Comparison of ENCODE assay signal across 23 mouse cellular contexts in genomic region chr9:53408548-53408947, GRCm38 (mm10). TPM values are rescaled to one million over a fixed set of nuclear protein-coding genes. Genes with fewer than 3 reads are reported as not detected.
DNase-seq lines count a peak whose midpoint lies in the region; ATAC-seq and TF ChIP-seq lines count a peak whose summit lies in the region.
"Had no signal": no experiment of that assay in that cellular context is flagged by ENCODE, and none has a peak within 500 bp of the region (broad histone marks: within the 10 kb centered on the region; RNA-seq: fewer than 3 reads in every experiment).

No protein-coding gene starts in this region.

- H3K4me2 ChIP-seq in liver, embryonic 11.5 days, result no peak overlapping the region
- H3K4me2 ChIP-seq in liver, postnatal 0 days (ENCODE audit: low read depth, low read length), result no peak overlapping the region
- H3K4me2 ChIP-seq in lung, embryonic 16.5 days (ENCODE audit: low read depth, low read length), result no peak overlapping the region
- H3K4me2 ChIP-seq in stomach, embryonic 15.5 days, result no peak overlapping the region
- H3K4me2 ChIP-seq in stomach, embryonic 16.5 days (ENCODE audit: low read depth, low read length), result no peak overlapping the region
- H3K4me2 ChIP-seq: embryonic facial prominence, embryonic 12.5 days; embryonic facial prominence, embryonic 15.5 days; heart, embryonic 13.5 days; hindbrain, embryonic 12.5 days; hindbrain, embryonic 15.5 days had no signal

- H3K27me3 ChIP-seq in liver, embryonic 11.5 days (replicated peaks; ENCODE audit: control insufficient read depth, insufficient read depth, low read length), result no peaks in the 10 kb centered on the region
- H3K27me3 ChIP-seq in liver, postnatal 0 days (ENCODE audit: insufficient read depth, low read length), result no peaks in the 10 kb centered on the region
- H3K27me3 ChIP-seq in lung, embryonic 16.5 days (ENCODE audit: control insufficient read depth, insufficient read depth, low read depth, low read length), result no peaks in the 10 kb centered on the region
- no peaks in the 10 kb centered on the region for H3K27me3 ChIP-seq in stomach, embryonic 15.5 days (replicated peaks)
- no peaks in the 10 kb centered on the region for H3K27me3 ChIP-seq in stomach, embryonic 16.5 days (ENCODE audit: control insufficient read depth, insufficient read depth, low read length)
- H3K27me3 ChIP-seq: embryonic facial prominence, embryonic 12.5 days; embryonic facial prominence, embryonic 15.5 days; heart, embryonic 13.5 days; hindbrain, embryonic 12.5 days; hindbrain, embryonic 15.5 days had no signal

- 78% methylated on average over 4 of the region's 4 CpGs for WGBS in liver, embryonic 11.5 days
- WGBS in liver, postnatal 0 days (ENCODE audit: insufficient replicate concordance), result 71% methylated on average over 4 of the region's 4 CpGs
- WGBS in lung, embryonic 16.5 days, result 40% methylated on average over 4 of the region's 4 CpGs
- 66% methylated on average over 4 of the region's 4 CpGs for WGBS in lung, adult 2 months
- WGBS in stomach, embryonic 15.5 days, result 64% methylated on average over 4 of the region's 4 CpGs
- WGBS in stomach, embryonic 16.5 days, result 58% methylated on average over 4 of the region's 4 CpGs

- DNase-seq in liver, embryonic 11.5 days (ENCODE audit: low spot score), result no peak
- no peak for DNase-seq in liver, postnatal 0 days
- DNase-seq in lung, adult 2 months, result no peak
- no peak for DNase-seq in ovary, postnatal 10 days (ENCODE audit: low spot score)
- DNase-seq: cerebellum, adult 11 months; cerebellum, adult 2 months; cerebellum, adult 9-11 months; cerebellum, postnatal 25 days; forebrain, postnatal 0 days; gastrocnemius, postnatal 25 days; heart, adult 2 months; heart, postnatal 14 days had no signal

- H3K27ac ChIP-seq in liver, embryonic 11.5 days (ENCODE audit: low read depth, low read length), result peak overlapping the region; percentile 20; the same call in 1 of the 2 replicates
- no peak overlapping the region for H3K27ac ChIP-seq in liver, postnatal 0 days (ENCODE audit: low read depth)
- peak overlapping the region; percentile 57 for H3K27ac ChIP-seq in lung, embryonic 16.5 days (ENCODE audit: low read length)
- no peak overlapping the region for H3K27ac ChIP-seq in stomach, embryonic 15.5 days
- H3K27ac ChIP-seq in stomach, embryonic 16.5 days (ENCODE audit: low read length), result no peak overlapping the region
- H3K27ac ChIP-seq: embryonic facial prominence, embryonic 12.5 days; embryonic facial prominence, embryonic 15.5 days; heart, adult 2 months; heart, embryonic 10.5 days; heart, embryonic 13.5 days; hindbrain, embryonic 12.5 days; hindbrain, embryonic 15.5 days had no signal

- no peaks in the 10 kb centered on the region for H3K9me3 ChIP-seq in liver, embryonic 11.5 days (ENCODE audit: control insufficient read depth, low read length)
- H3K9me3 ChIP-seq in liver, postnatal 0 days (ENCODE audit: low read length), result no peaks in the 10 kb centered on the region
- no peaks in the 10 kb centered on the region for H3K9me3 ChIP-seq in lung, embryonic 16.5 days (ENCODE audit: control insufficient read depth, low read length)
- H3K9me3 ChIP-seq in stomach, embryonic 15.5 days, result no peaks in the 10 kb centered on the region
- H3K9me3 ChIP-seq in stomach, embryonic 16.5 days (replicated peaks; ENCODE audit: control insufficient read depth, low read length), result no peaks in the 10 kb centered on the region
- H3K9me3 ChIP-seq: embryonic facial prominence, embryonic 12.5 days; embryonic facial prominence, embryonic 15.5 days; heart, embryonic 10.5 days; heart, embryonic 13.5 days; hindbrain, embryonic 12.5 days; hindbrain, embryonic 15.5 days had no signal

- peaks cover 14% of the 10 kb centered on the region for H3K4me1 ChIP-seq in liver, embryonic 11.5 days (replicated peaks; ENCODE audit: control insufficient read depth, insufficient read depth, low read length)
- peaks cover 6% of the 10 kb centered on the region; the same call in 1 of the 2 replicates for H3K4me1 ChIP-seq in liver, postnatal 0 days (ENCODE audit: insufficient read depth)
- peaks cover 4% of the 10 kb centered on the region for H3K4me1 ChIP-seq in lung, embryonic 16.5 days (replicated peaks; ENCODE audit: control insufficient read depth, insufficient read depth, low read length)
- no peaks in the 10 kb centered on the region for H3K4me1 ChIP-seq in lung, adult 2 months (ENCODE audit: control insufficient read depth, insufficient read depth, low read length)
- H3K4me1 ChIP-seq in stomach, embryonic 15.5 days, result 0 out of 2 replicates have a peak, but pooled peaks cover 4% of the 10 kb centered on the region
- 0 out of 2 replicates have a peak, but pooled peaks cover 10% of the 10 kb centered on the region for H3K4me1 ChIP-seq in stomach, embryonic 16.5 days (ENCODE audit: control insufficient read depth, insufficient read depth, low read length)
- H3K4me1 ChIP-seq: embryonic facial prominence, embryonic 12.5 days had no signal

- TF ChIP-seq POLR2A in lung, adult 2 months (IDR thresholded peaks at IDR 0.05; ENCODE audit: borderline replicate concordance, extremely low read depth, low read depth, low read length), result no peak

- no peak for TF ChIP-seq CTCF in liver, postnatal 0 days (IDR thresholded peaks at IDR 0.05; ENCODE audit: low read depth)
- no peak for TF ChIP-seq CTCF in lung, adult 2 months (IDR thresholded peaks at IDR 0.05; ENCODE audit: insufficient read depth, low read length)

- no peak for TF ChIP-seq EP300 in liver, postnatal 0 days (IDR thresholded peaks at IDR 0.05; ENCODE audit: low read depth)

- ATAC-seq in liver, embryonic 11.5 days (replicated peaks; ENCODE audit: low FRiP score), result no peak
- ATAC-seq in liver, postnatal 0 days, result no peak
- peak; percentile 66 for ATAC-seq in lung, embryonic 16.5 days (ENCODE audit: low read depth)
- peak; percentile 50; the same call in 1 of the 2 replicates for ATAC-seq in stomach, embryonic 15.5 days (ENCODE audit: insufficient read depth, low FRiP score, low read depth)
- ATAC-seq in stomach, embryonic 16.5 days (ENCODE audit: insufficient read depth, low FRiP score), result peak; percentile 75
- ATAC-seq: CD4-positive, CD25-positive, alpha-beta regulatory T cell, adult 4 months; forebrain, embryonic 14.5 days; forebrain, postnatal 0 days had no signal

- no peaks in the 10 kb centered on the region for H3K36me3 ChIP-seq in liver, embryonic 11.5 days (ENCODE audit: control insufficient read depth, insufficient read depth, low read length)
- no peaks in the 10 kb centered on the region for H3K36me3 ChIP-seq in liver, postnatal 0 days (replicated peaks; ENCODE audit: insufficient read depth, low read length)
- H3K36me3 ChIP-seq in lung, embryonic 16.5 days (ENCODE audit: control insufficient read depth, insufficient read depth, low read length), result no peaks in the 10 kb centered on the region
- no peaks in the 10 kb centered on the region for H3K36me3 ChIP-seq in stomach, embryonic 15.5 days
- H3K36me3 ChIP-seq in stomach, embryonic 16.5 days (ENCODE audit: control insufficient read depth, insufficient read depth, low read length), result no peaks in the 10 kb centered on the region
- H3K36me3 ChIP-seq: embryonic facial prominence, embryonic 12.5 days; embryonic facial prominence, embryonic 15.5 days; heart, embryonic 10.5 days; heart, embryonic 13.5 days; hindbrain, embryonic 12.5 days; hindbrain, embryonic 15.5 days had no signal

- no peak overlapping the region for H3K9ac ChIP-seq in liver, embryonic 11.5 days (ENCODE audit: low read depth, low read length)
- H3K9ac ChIP-seq in liver, postnatal 0 days (replicated peaks), result no peak overlapping the region
- no peak overlapping the region for H3K9ac ChIP-seq in lung, embryonic 16.5 days (ENCODE audit: low read length)
- no peak overlapping the region for H3K9ac ChIP-seq in stomach, embryonic 15.5 days
- no peak overlapping the region for H3K9ac ChIP-seq in stomach, embryonic 16.5 days (ENCODE audit: low read length)
- H3K9ac ChIP-seq: embryonic facial prominence, embryonic 12.5 days; embryonic facial prominence, embryonic 15.5 days; forebrain, postnatal 0 days; heart, embryonic 13.5 days; hindbrain, embryonic 12.5 days; hindbrain, embryonic 15.5 days had no signal

- H3K4me3 ChIP-seq in liver, embryonic 11.5 days (ENCODE audit: low read depth, low read length), result no peak overlapping the region
- no peak overlapping the region for H3K4me3 ChIP-seq in liver, postnatal 0 days (ENCODE audit: low read depth, low read length)
- H3K4me3 ChIP-seq in lung, embryonic 16.5 days (ENCODE audit: low read length), result no peak overlapping the region
- H3K4me3 ChIP-seq in lung, adult 2 months (replicated peaks; ENCODE audit: extremely low read depth, low read depth, low read length), result no peak overlapping the region
- H3K4me3 ChIP-seq in stomach, embryonic 15.5 days (replicated peaks), result no peak overlapping the region
- H3K4me3 ChIP-seq in stomach, embryonic 16.5 days (replicated peaks; ENCODE audit: low read length), result no peak overlapping the region
- H3K4me3 ChIP-seq: embryonic facial prominence, embryonic 12.5 days; embryonic facial prominence, embryonic 15.5 days; heart, adult 2 months; heart, embryonic 10.5 days; heart, embryonic 13.5 days; hindbrain, embryonic 12.5 days; hindbrain, embryonic 15.5 days had no signal

RNA-seq across cellular contexts. Expression of gene 4930550C14Rik, which starts 6.4 kb away (rescaled TPM):
- 0.85 and 1.0 TPM in 2 replicates for polyA plus RNA-seq in liver, embryonic 11.5 days (2014; fragmentation: Nextera tagmentation; extraction: Ambion mirVana)
- 0.78 and 0.89 TPM in 2 replicates for polyA plus RNA-seq in liver, postnatal 0 days (2015; fragmentation: Nextera tagmentation; extraction: Ambion mirVana)
- 1.9 and 2.6 TPM in 2 replicates for polyA plus RNA-seq in lung, embryonic 16.5 days (2015; fragmentation: Nextera tagmentation; extraction: Ambion mirVana)
- 0.55 and 1.3 TPM in 2 replicates for polyA plus RNA-seq in lung, adult 2 months (2012; rRNA removed)
- 0.55 and 1.0 TPM in 2 replicates for polyA plus RNA-seq in stomach, embryonic 15.5 days (2015; fragmentation: Nextera tagmentation; extraction: Ambion mirVana)
- 0.45 and 1.1 TPM in 2 replicates for polyA plus RNA-seq in stomach, embryonic 16.5 days (2015; fragmentation: Nextera tagmentation; extraction: Ambion mirVana)

RNA-seq across cellular contexts. Expression of gene Kdelc2, which starts 24.7 kb away (rescaled TPM):
- 11.2 and 12.0 TPM in 2 replicates for polyA plus RNA-seq in liver, embryonic 11.5 days (2014; fragmentation: Nextera tagmentation; extraction: Ambion mirVana)
- 2.6 and 2.7 TPM in 2 replicates for polyA plus RNA-seq in liver, postnatal 0 days (2015; fragmentation: Nextera tagmentation; extraction: Ambion mirVana)
- 51.6 and 53.7 TPM in 2 replicates for polyA plus RNA-seq in lung, embryonic 16.5 days (2015; fragmentation: Nextera tagmentation; extraction: Ambion mirVana)
- 11.5 and 14.2 TPM in 2 replicates for polyA plus RNA-seq in lung, adult 2 months (2012; rRNA removed)
- polyA plus RNA-seq in stomach, embryonic 15.5 days (2015; fragmentation: Nextera tagmentation; extraction: Ambion mirVana), result 30.9 and 31.0 TPM in 2 replicates
- polyA plus RNA-seq in stomach, embryonic 16.5 days (2015; fragmentation: Nextera tagmentation; extraction: Ambion mirVana), result 33.5 and 33.7 TPM in 2 replicates

Comparison
In these comparisons a context has a peak if more than half of its experiments do, and no peak if none do; other contexts are left out.
1. H3K27ac ChIP-seq: peak in liver, embryonic 11.5 days (single experiment) and lung, embryonic 16.5 days (single experiment); none in liver, postnatal 0 days (single experiment), stomach, embryonic 15.5 days (single experiment) and stomach, embryonic 16.5 days (single experiment).
2. ATAC-seq: peak in lung, embryonic 16.5 days (single experiment), stomach, embryonic 15.5 days (single experiment) and stomach, embryonic 16.5 days (single experiment); none in liver, embryonic 11.5 days (single experiment) and liver, postnatal 0 days (single experiment).